Mouse (Mus musculus) kidney, adult 10 weeks (tissue): ENCODE data around the gene Hhipl2. TPM values are rescaled to one million over a fixed set of nuclear protein-coding genes. Genes with fewer than 3 reads are reported as not detected.

Source experiments
- polyA plus RNA-seq: library from polyadenylated mRNA; stranded (reverse); fragments of 350-450 nt; fragmentation: Illumina TruSeq; extraction: RNeasy Lipid Tissue Mini Kit (QIAGEN cat#74804); gene quantifications from one replicate; pipeline ENCODE4 v1.2.3, GENCODE M21; 2014; ENCODE audit warnings: low read depth, low replicate concordance

The Hhipl2 gene
- polyA plus RNA-seq, result not detected

GRCm38 (mm10) chr1:183417873-183418272, at the start of gene Hhipl2:
Hhipl2 (plus strand) TSS chr1:183418215.

DNA sequence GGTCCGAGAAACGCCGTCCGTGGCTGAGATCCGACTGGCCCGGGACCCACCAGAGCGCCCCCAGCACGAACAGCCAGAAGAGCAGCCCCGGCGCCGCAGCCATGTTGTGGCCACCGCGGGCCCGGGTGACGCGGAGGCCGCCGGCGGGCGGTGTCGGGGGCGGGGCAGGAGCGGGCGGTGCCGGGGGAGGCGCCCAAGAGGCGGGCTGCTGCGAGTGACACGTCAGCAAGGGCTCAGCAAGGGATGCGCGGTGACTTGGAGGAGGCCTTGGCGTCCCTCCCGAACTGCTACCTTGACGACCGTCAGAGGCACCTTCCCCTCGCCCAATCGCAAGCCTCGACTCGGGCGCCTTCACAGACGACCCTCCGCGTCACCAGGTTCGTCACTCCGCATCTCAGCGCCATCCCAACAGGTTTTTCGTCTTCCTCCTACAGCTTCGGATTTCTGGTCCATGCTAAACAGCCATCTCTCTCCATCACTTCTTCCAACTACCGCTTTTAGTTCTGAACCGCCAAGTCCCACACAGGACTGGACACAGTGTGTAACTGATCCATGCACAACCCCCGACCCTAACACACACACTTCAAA, 48.5 kb upstream of the Hhipl2 start, which contains the start of gene Mia3:
Gene Mia3 (minus strand): TSS at position 127 of the 588 bp plus-strand sequence.

DNA sequence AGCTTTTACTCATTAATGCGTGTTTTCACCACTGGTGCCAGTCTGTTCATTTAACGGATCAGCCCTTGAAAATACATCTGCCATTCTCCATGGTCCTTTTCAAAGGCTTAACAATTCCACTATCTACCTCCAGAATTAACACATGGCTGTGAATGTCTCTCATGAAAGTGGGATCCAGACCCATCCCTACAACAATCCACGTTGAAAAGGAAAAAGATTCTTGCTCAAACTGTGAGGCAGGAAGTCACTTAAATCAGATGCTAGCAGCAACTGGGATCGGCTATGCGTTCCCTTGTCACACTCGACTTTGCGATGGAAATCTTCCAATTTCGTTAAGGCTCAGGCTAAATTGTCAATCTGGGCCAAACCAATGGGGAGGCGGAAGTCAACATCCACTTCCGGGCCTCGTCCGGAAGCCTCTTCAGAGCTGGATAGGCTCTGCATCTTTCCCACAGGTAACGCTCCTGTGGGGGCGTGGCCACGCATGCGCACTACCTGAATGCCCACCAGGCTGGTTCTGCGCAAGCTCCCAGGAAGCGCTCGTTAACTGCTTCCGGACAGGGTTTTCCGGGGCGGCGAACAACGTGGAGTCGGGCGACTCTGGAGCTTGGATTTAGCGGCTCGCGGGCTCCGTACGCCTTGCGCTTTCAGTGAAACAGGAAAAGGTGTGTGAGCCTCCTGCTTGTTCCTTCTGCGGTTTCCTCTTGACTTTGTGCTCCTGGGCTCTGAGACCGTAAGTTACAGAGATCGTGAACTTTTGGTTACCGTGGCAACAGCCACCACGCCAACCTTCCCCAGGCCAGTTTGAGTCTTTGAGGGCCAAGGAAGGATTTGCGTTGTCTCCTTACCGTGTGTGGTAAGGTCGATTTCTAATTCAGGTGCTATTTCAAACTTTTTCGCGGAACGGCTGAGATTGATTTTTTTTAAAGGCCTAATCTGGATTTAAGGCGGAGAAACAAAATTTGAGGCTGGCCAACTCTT, 29.3 kb upstream of the Hhipl2 start, which contains the start of gene Taf1a:
Gene Taf1a (plus strand): TSS at position 556 of the 981 bp plus-strand sequence.

Other genes starting within 250 kb of the Hhipl2 start
- 0.77 TPM for gene Disp1, start 196.7 kb upstream of the Hhipl2 start, polyA plus RNA-seq
- 71.9 TPM for gene Aida, start 121.6 kb upstream of the Hhipl2 start, polyA plus RNA-seq
- gene Brox, start 120.9 kb upstream of the Hhipl2 start, polyA plus RNA-seq, result 77.2 TPM
- 158 TPM for gene Mia3, start 48.7 kb upstream of the Hhipl2 start, polyA plus RNA-seq
- 8.5 TPM for gene Taf1a, start 29.2 kb upstream of the Hhipl2 start, polyA plus RNA-seq